In the genomic region with DNA sequence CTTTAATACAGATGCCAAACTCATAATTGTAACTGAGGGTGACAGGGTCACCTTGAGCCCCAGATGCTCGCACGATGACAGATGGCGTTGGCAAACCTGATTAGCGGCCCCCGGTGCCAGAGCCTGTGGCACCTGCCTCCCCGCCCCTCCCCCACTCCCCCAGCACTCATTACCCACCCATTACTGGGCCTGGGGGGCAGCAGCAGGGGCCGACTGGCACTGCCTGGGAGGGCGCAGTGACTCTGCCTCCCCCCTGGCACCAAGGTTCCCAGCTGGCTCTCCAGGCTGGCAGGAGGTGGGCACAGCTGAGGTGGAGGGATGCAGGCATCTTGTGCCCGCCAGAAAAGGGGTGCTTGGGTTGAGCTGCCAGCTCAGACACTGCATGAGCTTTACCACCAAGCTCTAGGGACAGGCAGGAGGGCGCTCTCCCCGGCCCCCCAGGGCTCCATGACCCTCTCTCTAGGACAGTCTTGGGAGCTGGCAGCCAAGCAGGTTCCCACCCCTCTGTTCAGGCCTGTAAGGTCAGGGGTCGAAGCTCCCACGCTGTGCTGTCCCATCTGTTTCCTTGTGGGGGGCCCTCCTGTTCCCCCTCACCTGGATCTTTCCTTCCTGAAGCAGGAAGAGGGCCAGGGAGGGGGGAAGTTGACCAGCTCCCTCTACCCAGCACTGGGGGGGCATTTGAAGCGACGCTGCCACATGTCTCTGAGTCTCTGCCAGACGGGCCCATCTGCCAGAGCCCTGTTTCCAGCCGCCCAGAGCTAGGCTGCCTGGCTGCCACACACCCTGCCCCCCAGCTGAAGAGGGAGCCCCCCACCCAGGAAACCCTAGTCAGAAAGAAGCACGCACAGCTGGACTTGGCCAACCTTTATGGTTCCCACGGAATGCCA, we compare ENCODE assay signal across 8 mouse cellular contexts. TPM values are rescaled to one million over a fixed set of nuclear protein-coding genes. Genes with fewer than 3 reads are reported as not detected.
A peak's percentile ranks its signal among the peaks of the same experiment; 100 is the strongest.
DNase-seq lines count a peak whose midpoint lies in the region; ATAC-seq lines count a peak whose summit lies in the region.

No protein-coding gene starts in this region.

- WGBS in embryonic facial prominence, embryonic 15.5 days, result 43% methylated on average over 19 of the region's 19 CpGs
- WGBS in limb, embryonic 13.5 days, result 45% methylated on average over 19 of the region's 19 CpGs

- H3K4me1 ChIP-seq in embryonic facial prominence, embryonic 15.5 days, result peaks cover 29% of the 10 kb centered on the region
- H3K4me1 ChIP-seq in limb, embryonic 13.5 days, result peaks cover 26% of the 10 kb centered on the region

- no peak overlapping the region for H3K4me3 ChIP-seq in embryonic facial prominence, embryonic 15.5 days (replicated peaks)
- H3K4me3 ChIP-seq in limb, embryonic 13.5 days, result no peak overlapping the region

- peak; percentile 72 to 76 for DNase-seq in layer of hippocampus, postnatal 10 days (ENCODE audit: low spot score in 2 of 2)
- no peak for DNase-seq in layer of hippocampus, postnatal 36 days
- no peak for DNase-seq in adrenal gland, postnatal 25 days
- no peak for DNase-seq in left cerebral cortex, postnatal 14 days (ENCODE audit: low spot score in 2 of 2)
- DNase-seq in left cerebral cortex, adult 11 months (ENCODE audit: low spot score), result no peak

- no peak overlapping the region for H3K27ac ChIP-seq in embryonic facial prominence, embryonic 15.5 days (replicated peaks)
- no peak overlapping the region for H3K27ac ChIP-seq in limb, embryonic 13.5 days

- H3K9me3 ChIP-seq in embryonic facial prominence, embryonic 15.5 days (replicated peaks), result no peaks in the 10 kb centered on the region
- H3K9me3 ChIP-seq in limb, embryonic 13.5 days, result no peaks in the 10 kb centered on the region

- no peaks in the 10 kb centered on the region for H3K36me3 ChIP-seq in embryonic facial prominence, embryonic 15.5 days
- H3K36me3 ChIP-seq in limb, embryonic 13.5 days, result no peaks in the 10 kb centered on the region

- no peak overlapping the region for H3K9ac ChIP-seq in embryonic facial prominence, embryonic 15.5 days
- peak overlapping the region; percentile 31; the same call in 1 of the 2 replicates for H3K9ac ChIP-seq in limb, embryonic 13.5 days

- peak overlapping the region; percentile 1; the same call in 1 of the 2 replicates for H3K4me2 ChIP-seq in embryonic facial prominence, embryonic 15.5 days (replicated peaks)
- H3K4me2 ChIP-seq in limb, embryonic 13.5 days (replicated peaks), result no peak overlapping the region

- ATAC-seq in cerebellum, adult (ENCODE audit: insufficient number of reproducible peaks, low FRiP score, low TSS enrichment), result 0 out of 2 replicates have a peak, but pooled peaks have one; percentile 22
- no peak for ATAC-seq in embryonic facial prominence, embryonic 15.5 days (ENCODE audit: insufficient number of reproducible peaks, low FRiP score, low TSS enrichment, low read depth)
- no peak for ATAC-seq in limb, embryonic 13.5 days (ENCODE audit: low FRiP score, low read depth)

- intact Hi-C loops in left cerebral cortex, postnatal 14 days (cut with DNase I), result loop anchor here (5.0 kb wide), 2 partner anchors 177 to 222 kb away; no protein-coding TSS in a partner anchor

- H3K27me3 ChIP-seq in embryonic facial prominence, embryonic 15.5 days, result peaks cover 17% of the 10 kb centered on the region
- H3K27me3 ChIP-seq in limb, embryonic 13.5 days, result peaks cover 21% of the 10 kb centered on the region

RNA-seq across cellular contexts. Expression of a gene that starts 7.8 kb away (rescaled TPM):
- total RNA-seq in layer of hippocampus, postnatal 10 days (2021), result 1 to 10 TPM; 6.7 to 7.4 TPM
- total RNA-seq in layer of hippocampus, postnatal 36 days (2021), result 10 to 100 TPM in 1 of 2 experiments, 1 to 10 TPM in 1; 9.4 to 10.5 TPM
- polyA plus RNA-seq in embryonic facial prominence, embryonic 15.5 days (2015; fragmentation: Nextera tagmentation; extraction: Ambion mirVana), result 8.4 and 8.9 TPM in 2 replicates
- 6.3 TPM in 2 replicates for polyA plus RNA-seq in limb, embryonic 13.5 days (2015; fragmentation: Nextera tagmentation; extraction: Ambion mirVana)
- 11.2 and 11.6 TPM in 2 replicates for total RNA-seq in adrenal gland, postnatal 25 days (2021)
- 1 to 10 TPM; 8.0 to 9.6 TPM for total RNA-seq in left cerebral cortex, postnatal 14 days (2021)

RNA-seq across cellular contexts. Expression of a gene that starts 14.7 kb away (rescaled TPM):
- total RNA-seq in layer of hippocampus, postnatal 10 days (2021), result 100 to 1,000 TPM; 607 to 678 TPM
- total RNA-seq in layer of hippocampus, postnatal 36 days (2021), result 100 to 1,000 TPM; 387 to 434 TPM
- polyA plus RNA-seq in embryonic facial prominence, embryonic 15.5 days (2015; fragmentation: Nextera tagmentation; extraction: Ambion mirVana), result 61.4 and 62.0 TPM in 2 replicates
- 46.9 and 48.0 TPM in 2 replicates for polyA plus RNA-seq in limb, embryonic 13.5 days (2015; fragmentation: Nextera tagmentation; extraction: Ambion mirVana)
- 87.7 and 111 TPM in 2 replicates for total RNA-seq in adrenal gland, postnatal 25 days (2021)
- total RNA-seq in left cerebral cortex, postnatal 14 days (2021), result 100 to 1,000 TPM; 402 to 429 TPM

RNA-seq across cellular contexts. Expression of a gene that starts 16.5 kb away (rescaled TPM):
- total RNA-seq in layer of hippocampus, postnatal 10 days (2021), result 10 to 100 TPM; 18.6 to 19.8 TPM
- 10 to 100 TPM; 23.2 to 25.7 TPM for total RNA-seq in layer of hippocampus, postnatal 36 days (2021)
- polyA plus RNA-seq in embryonic facial prominence, embryonic 15.5 days (2015; fragmentation: Nextera tagmentation; extraction: Ambion mirVana), result 46.5 TPM in 2 replicates
- polyA plus RNA-seq in limb, embryonic 13.5 days (2015; fragmentation: Nextera tagmentation; extraction: Ambion mirVana), result 48.1 and 48.4 TPM in 2 replicates
- total RNA-seq in adrenal gland, postnatal 25 days (2021), result 55.1 and 59.9 TPM in 2 replicates
- 10 to 100 TPM; 23.4 to 23.6 TPM for total RNA-seq in left cerebral cortex, postnatal 14 days (2021)

RNA-seq across cellular contexts. Expression of a gene that starts 25.7 kb away (rescaled TPM):
- 10 to 100 TPM; 55.5 to 64.9 TPM for total RNA-seq in layer of hippocampus, postnatal 10 days (2021)
- 10 to 100 TPM; 67.9 to 68.5 TPM for total RNA-seq in layer of hippocampus, postnatal 36 days (2021)
- polyA plus RNA-seq in embryonic facial prominence, embryonic 15.5 days (2015; fragmentation: Nextera tagmentation; extraction: Ambion mirVana), result 104 and 110 TPM in 2 replicates
- polyA plus RNA-seq in limb, embryonic 13.5 days (2015; fragmentation: Nextera tagmentation; extraction: Ambion mirVana), result 106 TPM in 2 replicates
- 116 and 120 TPM in 2 replicates for total RNA-seq in adrenal gland, postnatal 25 days (2021)
- 10 to 100 TPM; 59.5 to 72.0 TPM for total RNA-seq in left cerebral cortex, postnatal 14 days (2021)

RNA-seq across cellular contexts. Expression of a gene that starts 31.9 kb away (rescaled TPM):
- 100 to 1,000 TPM; 444 to 464 TPM for total RNA-seq in layer of hippocampus, postnatal 10 days (2021)
- total RNA-seq in layer of hippocampus, postnatal 36 days (2021), result 100 to 1,000 TPM; 557 to 631 TPM
- polyA plus RNA-seq in embryonic facial prominence, embryonic 15.5 days (2015; fragmentation: Nextera tagmentation; extraction: Ambion mirVana), result 975 and 998 TPM in 2 replicates
- 943 and 1,018 TPM in 2 replicates for polyA plus RNA-seq in limb, embryonic 13.5 days (2015; fragmentation: Nextera tagmentation; extraction: Ambion mirVana)
- 489 and 566 TPM in 2 replicates for total RNA-seq in adrenal gland, postnatal 25 days (2021)
- total RNA-seq in left cerebral cortex, postnatal 14 days (2021), result 100 to 1,000 TPM; 495 to 553 TPM

Comparison
In these comparisons a context has a peak if more than half of its experiments do, and no peak if none do; other contexts are left out.
1. DNase-seq: peak in layer of hippocampus, postnatal 10 days (2 of 2); none in layer of hippocampus, postnatal 36 days (0 of 2), adrenal gland, postnatal 25 days (single experiment), left cerebral cortex, postnatal 14 days (0 of 2) and left cerebral cortex, adult 11 months (single experiment).